Mouse (Mus musculus) heart, adult 18-20 months (tissue): ENCODE data around the gene Gm20696. TPM values are rescaled to one million over a fixed set of nuclear protein-coding genes. Genes with fewer than 3 reads are reported as not detected.
A peak's percentile ranks its signal among the peaks of the same experiment; 100 is the strongest.

Experiments used
- DNase-seq, 2 experiments: peaks; one replicate each; pipeline ENCODE4 v3.0.0; 2021 to 2022; ENCODE audit warnings: mixed read lengths in 1 of 2
- total RNA-seq, 2 experiments: library from RNA; stranded (reverse); gene quantifications; 2 replicates each; pipeline ENCODE4 v1.2.3; 2021

Gene Gm20696
- total RNA-seq, 2 experiments from 2014 or later: 0.94 to 2.2 TPM

DNA sequence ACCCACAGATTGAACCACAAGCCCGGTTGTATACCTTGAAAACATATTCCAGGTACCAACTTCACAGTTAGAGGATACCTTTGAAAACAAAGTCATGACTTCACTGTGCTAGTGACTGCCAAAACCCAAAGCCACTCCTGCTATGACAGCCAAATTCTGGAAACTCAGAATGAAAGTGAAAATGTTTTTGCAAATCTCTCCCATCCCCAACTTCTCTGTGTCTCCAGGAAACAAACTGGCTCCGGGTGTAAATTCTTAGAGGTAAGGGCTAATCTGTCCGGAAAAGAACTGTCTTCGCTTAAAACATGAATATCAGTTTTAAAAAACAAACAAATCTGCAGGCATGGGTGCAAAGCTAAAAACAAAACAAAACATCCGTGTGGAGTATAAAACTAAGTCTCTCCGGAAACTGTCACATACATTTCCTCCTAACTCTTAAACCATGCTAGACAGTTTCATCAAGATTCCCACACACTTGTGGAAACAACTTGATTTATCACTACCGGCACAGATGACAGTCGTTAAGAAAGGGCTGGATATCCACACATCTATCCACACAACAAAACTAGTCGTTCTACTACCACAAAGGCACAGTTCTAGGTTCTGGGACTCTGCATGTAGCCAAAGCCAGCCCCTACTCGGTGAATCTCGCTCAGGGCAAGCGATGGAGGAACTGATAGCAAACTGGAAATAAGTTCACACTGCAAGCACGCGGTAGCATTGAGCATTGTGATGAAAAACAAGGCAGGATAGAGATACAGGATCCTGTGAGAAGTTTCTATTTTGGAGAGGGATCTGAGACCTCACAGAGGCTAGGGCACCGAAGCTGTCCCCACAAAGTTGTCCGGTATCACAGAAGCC lies 910 bp downstream of the Gm20696 start:
- peak; percentile 37 to 38 for DNase-seq

GRCm38 (mm10) chr6:99663232-99663631 lies 3.4 kb downstream of the Gm20696 start:
- no peak for DNase-seq

GRCm38 (mm10) chr6:99660443-99660842 lies 6.2 kb downstream of the Gm20696 start:
- no peak for DNase-seq

GRCm38 (mm10) chr6:99658586-99658985 lies 8.0 kb downstream of the Gm20696 start:
- no peak for DNase-seq

- peak; percentile 24 to 25 for DNase-seq
Observed at GRCm38 (mm10) chr6:99656088-99656487, 10.5 kb downstream of the Gm20696 start.

- DNase-seq: peak in 1 of 2 experiments; percentile 27
Observed at GRCm38 (mm10) chr6:99655488-99655887, 11.1 kb downstream of the Gm20696 start.

- DNase-seq: no peak
Observed at GRCm38 (mm10) chr6:99654343-99654742, 12.3 kb downstream of the Gm20696 start.

DNA sequence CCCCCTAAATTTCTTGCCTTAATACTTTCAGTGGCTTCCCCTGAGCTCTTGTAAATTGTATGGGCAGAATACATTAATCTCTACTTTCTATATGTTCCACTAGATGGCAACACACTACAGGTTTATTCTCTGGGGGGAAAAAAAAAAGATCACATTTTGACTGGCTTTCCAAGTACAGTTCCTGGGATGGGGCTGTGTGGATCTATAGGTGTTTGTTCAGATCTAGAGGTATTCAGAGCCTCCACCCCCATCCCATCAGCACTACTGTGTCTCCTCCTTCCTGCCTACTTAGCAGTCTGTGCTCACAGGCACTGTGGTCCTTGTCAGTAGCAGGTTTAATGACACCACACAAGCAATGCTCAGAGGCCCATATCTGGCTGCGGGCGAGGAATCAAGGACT lies 14.3 kb downstream of the Gm20696 start:
- DNase-seq: no peak

DNA sequence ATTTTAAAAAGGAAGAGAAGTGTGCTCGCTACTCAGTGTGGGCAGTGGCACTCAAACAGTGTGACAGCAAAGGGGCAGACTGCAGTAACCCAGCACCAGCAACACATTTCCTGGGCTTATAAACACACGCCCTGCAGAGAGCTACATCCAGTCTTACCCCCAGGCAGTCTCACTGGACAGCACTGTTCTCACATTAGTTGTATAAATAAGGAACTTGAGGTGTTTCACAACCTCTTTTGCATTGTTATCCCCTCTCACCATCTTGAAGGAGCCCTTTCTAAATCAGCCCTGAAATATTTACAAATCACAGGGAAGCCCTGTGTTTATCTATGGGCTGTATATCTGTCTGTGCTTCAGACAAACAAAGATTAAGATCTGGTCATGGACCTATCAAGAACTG lies 17.3 kb downstream of the Gm20696 start:
- no peak for DNase-seq

DNA sequence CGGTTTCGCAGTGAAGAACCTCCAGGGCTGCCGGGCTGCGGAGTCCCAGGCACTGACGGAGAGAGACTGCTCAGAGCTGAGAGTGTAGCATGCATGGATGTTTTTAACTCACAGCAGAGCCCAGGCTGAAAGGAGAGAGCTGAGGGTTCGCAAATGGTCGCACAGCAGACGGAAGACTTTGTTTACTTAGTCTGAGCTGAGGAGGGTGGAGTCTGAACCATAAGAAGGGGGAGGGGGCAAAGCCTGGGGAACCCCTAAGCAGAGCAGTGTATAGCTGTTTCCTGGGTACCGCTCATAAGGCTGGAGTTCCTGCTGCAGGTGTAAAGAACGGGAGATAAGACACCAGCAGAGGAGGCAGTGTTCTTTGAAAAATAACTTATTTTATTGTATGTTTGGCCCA lies 20.3 kb downstream of the Gm20696 start:
- DNase-seq: no peak

GRCm38 (mm10) chr6:99644876-99645275 lies 21.7 kb downstream of the Gm20696 start:
- DNase-seq: no peak

- no peak for DNase-seq
Observed at GRCm38 (mm10) chr6:99644386-99644785, 22.2 kb downstream of the Gm20696 start.

- DNase-seq: peak; percentile 80 to 84
Observed at GRCm38 (mm10) chr6:99643439-99644199, 23.0 kb downstream of the Gm20696 start.

DNA sequence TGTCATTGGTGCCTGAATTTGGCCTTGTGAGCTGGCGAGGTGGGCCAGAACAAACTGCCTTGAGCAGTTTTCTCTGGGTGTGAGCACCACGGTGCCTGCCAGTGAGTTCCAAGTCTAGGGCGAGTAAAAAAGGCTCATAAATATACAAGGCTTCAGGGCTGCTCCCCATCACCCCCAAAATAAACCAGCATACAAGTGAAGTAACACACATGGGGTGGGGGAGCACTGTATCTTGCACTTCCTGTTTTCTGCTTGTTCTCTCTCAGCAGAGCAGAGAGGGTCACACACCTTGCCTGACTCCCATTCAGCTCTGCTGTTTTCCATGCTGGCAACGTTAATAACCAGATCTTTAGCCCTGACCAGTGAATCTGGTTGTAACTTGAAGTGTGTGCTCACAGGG lies 29.1 kb downstream of the Gm20696 start:
- DNase-seq: no peak

- no peak for DNase-seq
Observed at GRCm38 (mm10) chr6:99636801-99637200, 29.8 kb downstream of the Gm20696 start.

- DNase-seq: no peak
Observed at GRCm38 (mm10) chr6:99636121-99636520, 30.5 kb downstream of the Gm20696 start.

GRCm38 (mm10) chr6:99632121-99632980 lies 34.2 kb downstream of the Gm20696 start:
- peak; percentile 43 to 60 for DNase-seq

DNA sequence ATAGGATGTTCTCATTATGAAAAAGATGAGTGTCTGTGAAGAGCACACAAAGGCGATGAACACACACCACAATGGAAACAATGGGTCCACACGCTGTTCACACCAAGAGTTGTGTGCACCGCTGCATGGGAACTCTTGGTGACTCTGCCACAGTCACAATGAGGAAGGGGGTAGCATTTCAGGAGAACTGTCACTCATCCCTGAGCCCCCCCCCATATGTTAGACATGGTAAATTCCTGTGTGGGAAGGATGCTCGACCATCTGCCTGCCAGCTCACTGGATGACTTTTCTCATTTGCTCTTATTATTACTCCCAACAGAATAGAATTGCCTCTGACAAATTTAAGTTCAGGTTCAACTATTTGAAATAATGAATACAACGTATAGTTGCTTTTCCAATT lies 35.0 kb downstream of the Gm20696 start:
- no peak for DNase-seq

- DNase-seq: no peak
Observed at GRCm38 (mm10) chr6:99629726-99630458, 36.7 kb downstream of the Gm20696 start.

- no peak for DNase-seq
Observed at GRCm38 (mm10) chr6:99626347-99626746, 40.2 kb downstream of the Gm20696 start.

DNA sequence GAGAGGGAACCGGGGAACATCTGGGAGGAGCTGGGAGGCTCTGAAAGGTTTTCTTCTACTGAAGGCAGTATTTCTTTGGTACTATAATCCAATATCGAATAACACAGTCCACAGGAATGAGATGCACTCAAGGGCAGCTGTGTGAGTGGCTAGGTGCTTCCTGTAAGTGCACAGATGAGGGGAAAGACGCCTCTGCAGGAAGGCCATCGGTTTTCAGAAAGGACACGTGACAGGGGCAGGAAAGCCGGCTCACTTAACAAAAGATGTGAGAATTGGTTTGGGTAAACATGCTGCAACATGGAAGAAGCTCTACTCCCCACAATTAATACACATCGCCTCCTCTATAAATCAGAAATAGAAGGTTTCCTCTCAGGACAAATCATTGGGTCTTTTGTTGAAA lies 40.8 kb downstream of the Gm20696 start:
- DNase-seq: no peak

DNA sequence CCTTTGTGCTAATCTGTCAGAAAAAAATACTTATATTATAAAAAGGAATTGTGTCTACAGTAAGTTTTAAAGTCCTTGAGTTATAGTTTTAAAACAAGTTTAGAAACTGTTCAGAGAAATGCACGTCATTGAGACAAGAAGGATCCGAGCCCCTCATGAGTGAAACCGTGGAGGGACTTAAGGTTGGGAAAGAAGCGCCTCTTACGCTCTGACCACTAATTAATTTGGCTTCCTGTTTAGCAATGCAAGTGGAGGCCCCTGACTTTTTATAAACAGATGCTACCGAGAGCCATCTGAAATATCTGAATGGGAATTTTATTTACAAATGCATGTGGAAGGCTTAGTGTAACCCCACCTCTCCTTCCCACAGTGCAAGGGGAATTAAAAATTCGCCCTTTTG lies 41.3 kb downstream of the Gm20696 start:
- no peak for DNase-seq
